Mouse (Mus musculus): ENCODE measurements around the gene Krtap4-2. TPM values are rescaled to one million over a fixed set of nuclear protein-coding genes. Genes with fewer than 3 reads are reported as not detected.

Gene Krtap4-2
- polyA plus RNA-seq, 1 experiment from 2014 or later, result not detected

Other genes with a start within 250 kb of the Krtap4-2 start
- gene Krt10, start 245.7 kb downstream of the Krtap4-2 start, polyA plus RNA-seq (2016; fragmentation: Nextera tagmentation; extraction: Ambion mirVana), result 18.6 and 25.3 TPM in 2 replicates
- gene Krt12, start 212.8 kb downstream of the Krtap4-2 start, polyA plus RNA-seq (2016; fragmentation: Nextera tagmentation; extraction: Ambion mirVana), result not detected in 2 replicates
- gene Krt20, start 196.9 kb downstream of the Krtap4-2 start, polyA plus RNA-seq (2016; fragmentation: Nextera tagmentation; extraction: Ambion mirVana), result 0.97 and 1.00 TPM in 2 replicates
- 0.21 and 0.31 TPM in 2 replicates for gene Krt23, start 141.9 kb downstream of the Krtap4-2 start, polyA plus RNA-seq (2016; fragmentation: Nextera tagmentation; extraction: Ambion mirVana)
- not detected in 2 replicates for gene Krt39, start 113.7 kb downstream of the Krtap4-2 start, polyA plus RNA-seq (2016; fragmentation: Nextera tagmentation; extraction: Ambion mirVana)
- gene Krt40, start 91.9 kb downstream of the Krtap4-2 start, polyA plus RNA-seq (2016; fragmentation: Nextera tagmentation; extraction: Ambion mirVana), result not detected in 2 replicates
- not detected in 2 replicates for gene Krtap3-3, start 84.2 kb downstream of the Krtap4-2 start, polyA plus RNA-seq (2016; fragmentation: Nextera tagmentation; extraction: Ambion mirVana)
- gene Krtap3-2, start 78.2 kb downstream of the Krtap4-2 start, polyA plus RNA-seq (2016; fragmentation: Nextera tagmentation; extraction: Ambion mirVana), result not detected in 2 replicates
- not detected in 2 replicates for gene Gm11939, start 75.6 kb downstream of the Krtap4-2 start, polyA plus RNA-seq (2016; fragmentation: Nextera tagmentation; extraction: Ambion mirVana)
- not detected in 2 replicates for gene Krtap3-1, start 68.5 kb downstream of the Krtap4-2 start, polyA plus RNA-seq (2016; fragmentation: Nextera tagmentation; extraction: Ambion mirVana)
- gene Krtap1-5, start 54.1 kb downstream of the Krtap4-2 start, polyA plus RNA-seq (2016; fragmentation: Nextera tagmentation; extraction: Ambion mirVana), result not detected in 2 replicates
- gene Krtap1-4, start 51.4 kb downstream of the Krtap4-2 start, polyA plus RNA-seq (2016; fragmentation: Nextera tagmentation; extraction: Ambion mirVana), result not detected in 2 replicates
- not detected in 2 replicates for gene Krtap1-3, start 43.7 kb downstream of the Krtap4-2 start, polyA plus RNA-seq (2016; fragmentation: Nextera tagmentation; extraction: Ambion mirVana)
- not detected in 2 replicates for gene Krtap9-3, start 37.0 kb downstream of the Krtap4-2 start, polyA plus RNA-seq (2016; fragmentation: Nextera tagmentation; extraction: Ambion mirVana)
- not detected in 2 replicates for gene Gm11938, start 31.8 kb downstream of the Krtap4-2 start, polyA plus RNA-seq (2016; fragmentation: Nextera tagmentation; extraction: Ambion mirVana)
- gene Gm11937, start 24.9 kb downstream of the Krtap4-2 start, polyA plus RNA-seq (2016; fragmentation: Nextera tagmentation; extraction: Ambion mirVana), result not detected in 2 replicates
- not detected in 2 replicates for gene Krtap2-4, start 20.2 kb downstream of the Krtap4-2 start, polyA plus RNA-seq (2016; fragmentation: Nextera tagmentation; extraction: Ambion mirVana)
- gene Gm11562, start 14.6 kb downstream of the Krtap4-2 start, polyA plus RNA-seq (2016; fragmentation: Nextera tagmentation; extraction: Ambion mirVana), result not detected in 2 replicates
- not detected in 2 replicates for gene Krtap4-1, start 6.8 kb downstream of the Krtap4-2 start, polyA plus RNA-seq (2016; fragmentation: Nextera tagmentation; extraction: Ambion mirVana)
- not detected in 2 replicates for gene Krtap4-7, start 9.0 kb upstream of the Krtap4-2 start, polyA plus RNA-seq (2016; fragmentation: Nextera tagmentation; extraction: Ambion mirVana)
- not detected in 2 replicates for gene Gm11555, start 15.2 kb upstream of the Krtap4-2 start, polyA plus RNA-seq (2016; fragmentation: Nextera tagmentation; extraction: Ambion mirVana)
- gene Gm11563, start 23.9 kb upstream of the Krtap4-2 start, polyA plus RNA-seq (2016; fragmentation: Nextera tagmentation; extraction: Ambion mirVana), result not detected in 2 replicates
- gene Krtap4-6, start 30.9 kb upstream of the Krtap4-2 start, polyA plus RNA-seq (2016; fragmentation: Nextera tagmentation; extraction: Ambion mirVana), result not detected in 2 replicates
- gene Gm14190, start 55.7 kb upstream of the Krtap4-2 start, polyA plus RNA-seq (2016; fragmentation: Nextera tagmentation; extraction: Ambion mirVana), result not detected in 2 replicates
- not detected in 2 replicates for gene Gm14180, start 99.2 kb upstream of the Krtap4-2 start, polyA plus RNA-seq (2016; fragmentation: Nextera tagmentation; extraction: Ambion mirVana)
- not detected in 2 replicates for gene Gm11595, start 137.8 kb upstream of the Krtap4-2 start, polyA plus RNA-seq (2016; fragmentation: Nextera tagmentation; extraction: Ambion mirVana)
- not detected in 2 replicates for gene Krtap4-8, start 145.6 kb upstream of the Krtap4-2 start, polyA plus RNA-seq (2016; fragmentation: Nextera tagmentation; extraction: Ambion mirVana)
- gene Krtap4-9, start 150.1 kb upstream of the Krtap4-2 start, polyA plus RNA-seq (2016; fragmentation: Nextera tagmentation; extraction: Ambion mirVana), result not detected in 2 replicates
- gene Gm11596, start 158.4 kb upstream of the Krtap4-2 start, polyA plus RNA-seq (2016; fragmentation: Nextera tagmentation; extraction: Ambion mirVana), result not detected in 2 replicates
- gene Gm11569, start 163.8 kb upstream of the Krtap4-2 start, polyA plus RNA-seq (2016; fragmentation: Nextera tagmentation; extraction: Ambion mirVana), result not detected in 2 replicates
- gene Gm11554, start 169.4 kb upstream of the Krtap4-2 start, polyA plus RNA-seq (2016; fragmentation: Nextera tagmentation; extraction: Ambion mirVana), result not detected in 2 replicates
- not detected in 2 replicates for gene Krtap4-13, start 174.8 kb upstream of the Krtap4-2 start, polyA plus RNA-seq (2016; fragmentation: Nextera tagmentation; extraction: Ambion mirVana)
- gene Gm11564, start 180.6 kb upstream of the Krtap4-2 start, polyA plus RNA-seq (2016; fragmentation: Nextera tagmentation; extraction: Ambion mirVana), result not detected in 2 replicates
- gene 2300003K06Rik, start 203.0 kb upstream of the Krtap4-2 start, polyA plus RNA-seq (2016; fragmentation: Nextera tagmentation; extraction: Ambion mirVana), result not detected in 2 replicates
- not detected in 2 replicates for gene Krtap4-16, start 216.5 kb upstream of the Krtap4-2 start, polyA plus RNA-seq (2016; fragmentation: Nextera tagmentation; extraction: Ambion mirVana)
- not detected in 2 replicates for gene Gm11568, start 222.8 kb upstream of the Krtap4-2 start, polyA plus RNA-seq (2016; fragmentation: Nextera tagmentation; extraction: Ambion mirVana)
- not detected in 2 replicates for gene Gm11559, start 229.4 kb upstream of the Krtap4-2 start, polyA plus RNA-seq (2016; fragmentation: Nextera tagmentation; extraction: Ambion mirVana)
- gene Krtap9-1, start 238.3 kb upstream of the Krtap4-2 start, polyA plus RNA-seq (2016; fragmentation: Nextera tagmentation; extraction: Ambion mirVana), result not detected in 2 replicates
- gene Gm11567, start 244.1 kb upstream of the Krtap4-2 start, polyA plus RNA-seq (2016; fragmentation: Nextera tagmentation; extraction: Ambion mirVana), result not detected in 2 replicates

Data from embryonic facial prominence, embryonic 10.5 days (tissue).